Mouse (Mus musculus) CH12.LX (cell line): ENCODE measurements at regions not wholly inside any gene's neighbourhood (a gene's known extent, or its start where the extent isn't known, plus 50 kb on each side); places are given as distances from the start of the nearest gene placed in this dataset.

Source experiments
- CTCF ChIP-seq, 2 experiments: IDR thresholded peaks in 1 of 2; conservative IDR thresholded peaks in 1 of 2; 2 replicates each; pipeline ENCODE4 v1.5.1; 2011 to 2012; ENCODE audit warnings: low read depth in 2 of 2, low read length in 2 of 2, improper control_type of control experiment in 1 of 2, inconsistent platforms in 1 of 2, mild to moderate bottlenecking in 1 of 2, moderate library complexity in 1 of 2
- E2F4 ChIP-seq: IDR thresholded peaks from 2 replicates; pipeline ENCODE4 v1.6.1; 2011; ENCODE audit warnings: low read depth, low read length, improper control_type of control experiment; ENCODE audit not compliant: insufficient replicate concordance
- EP300 ChIP-seq: IDR thresholded peaks from 2 replicates; pipeline ENCODE4 v1.6.1; 2011; ENCODE audit warnings: low read length, improper control_type of control experiment
- JUN ChIP-seq: IDR thresholded peaks from 2 replicates; pipeline ENCODE4 v1.6.1; 2011; ENCODE audit warnings: low read depth, mild to moderate bottlenecking, low read length, improper control_type of control experiment, moderate library complexity; ENCODE audit not compliant: insufficient read depth
- KAT2A ChIP-seq: IDR thresholded peaks from 2 replicates; pipeline ENCODE4 v1.6.1; 2012; ENCODE audit warnings: low read length, improper control_type of control experiment, inconsistent platforms; ENCODE audit not compliant: insufficient replicate concordance
- MAX ChIP-seq: IDR thresholded peaks from 2 replicates; pipeline ENCODE4 v1.6.1; 2011; ENCODE audit warnings: low read length, improper control_type of control experiment
- POLR2A ChIP-seq: IDR thresholded peaks from 2 replicates; pipeline ENCODE4 v1.6.1; 2011; ENCODE audit warnings: low read depth, mild to moderate bottlenecking, improper control_type of control experiment, low read length
- POLR2AphosphoS2 ChIP-seq: IDR thresholded peaks from 2 replicates; pipeline ENCODE4 v1.6.1; 2011; ENCODE audit warnings: low read depth, low read length, improper control_type of control experiment
- RCOR1 ChIP-seq: conservative IDR thresholded peaks from 2 replicates; pipeline ENCODE4 v1.6.1; 2012; ENCODE audit warnings: low read depth, mild to moderate bottlenecking, inconsistent platforms, low read length, improper control_type of control experiment
- ZC3H11A ChIP-seq: IDR thresholded peaks from 2 replicates; pipeline ENCODE4 v1.6.1; 2012; ENCODE audit warnings: low read depth, mild to moderate bottlenecking, inconsistent platforms, low read length, improper control_type of control experiment
- ZMIZ1 ChIP-seq: IDR thresholded peaks from 2 replicates; pipeline ENCODE4 v1.6.1; 2012; ENCODE audit warnings: low read depth, mild to moderate bottlenecking, inconsistent platforms, low read length, improper control_type of control experiment

- no peak for TF ChIP-seq POLR2A
- TF ChIP-seq ZMIZ1 = no peak
- TF ChIP-seq JUN = no peak
- no peak for TF ChIP-seq RCOR1
- no peak for TF ChIP-seq KAT2A
- TF ChIP-seq MAX = no peak
- TF ChIP-seq CTCF (conservative IDR thresholded peaks at IDR 0.05 in 1 of 2, IDR thresholded peaks at IDR 0.05 in 1 of 2; ENCODE audit: low read depth in 2 of 2, low read length in 2 of 2) = no peak
- no peak for TF ChIP-seq ZC3H11A
- no peak for TF ChIP-seq POLR2AphosphoS2
- TF ChIP-seq EP300 = no peak
- no peak for TF ChIP-seq E2F4
These were observed 130.6 kb upstream of the Trpm3 start for GRCm38 (mm10) chr19:22008053-22008935.
